24 mouse cellular contexts compared by ENCODE assay signal in genomic region chr2:59420496-59420895, GRCm38 (mm10).
A peak's percentile ranks its signal among the peaks of the same experiment; 100 is the strongest.
DNase-seq lines count a peak whose midpoint lies in the region; ATAC-seq and TF ChIP-seq lines count a peak whose summit lies in the region.
"Had no signal": no experiment of that assay in that cellular context is flagged by ENCODE, and none has a peak within 500 bp of the region (broad histone marks: within the 10 kb centered on the region; RNA-seq: fewer than 3 reads in every experiment).

No protein-coding gene starts in this region.

- no peak overlapping the region for H3K9ac ChIP-seq in lung, embryonic 16.5 days (ENCODE audit: low read length)
- no peak overlapping the region for H3K9ac ChIP-seq in stomach, postnatal 0 days (ENCODE audit: low read length)
- H3K9ac ChIP-seq: forebrain, embryonic 13.5 days; heart, embryonic 13.5 days; hindbrain, embryonic 14.5 days had no signal

- peaks cover 8% of the 10 kb centered on the region; the same call in 1 of the 2 replicates for H3K4me1 ChIP-seq in lung, embryonic 16.5 days (replicated peaks; ENCODE audit: control insufficient read depth, insufficient read depth, low read length)
- peaks cover 2% of the 10 kb centered on the region; the same call in 1 of the 2 replicates for H3K4me1 ChIP-seq in stomach, postnatal 0 days (replicated peaks; ENCODE audit: control insufficient read depth, insufficient read depth)

- H3K27ac ChIP-seq in lung, embryonic 16.5 days (ENCODE audit: low read length) = peak overlapping the region; percentile 5; the same call in 1 of the 2 replicates
- 0 out of 2 replicates have a peak overlapping the region, but pooled peaks have one; percentile 24 for H3K27ac ChIP-seq in stomach, postnatal 0 days (replicated peaks)
- H3K27ac ChIP-seq: forebrain, embryonic 10.5 days; forebrain, embryonic 13.5 days; heart, adult 2 months; heart, embryonic 10.5 days; heart, embryonic 13.5 days; hindbrain, embryonic 14.5 days had no signal

- DNase-seq in lung, postnatal 36 days = no peak
- DNase-seq in ovary, postnatal 36 days (ENCODE audit: low spot score) = peak; percentile 63
- no peak for DNase-seq in ovary, postnatal 10 days (ENCODE audit: low spot score)
- DNase-seq in stomach, postnatal 0 days (ENCODE audit: low spot score) = peak; percentile 28
- no peak for DNase-seq in urinary bladder, adult 18-20 months (ENCODE audit: low spot score in 2 of 2)
- DNase-seq: adrenal gland, postnatal 10 days; adrenal gland, postnatal 36 days; cerebellum, adult 18-20 months; cerebellum, adult 9-10 months; cerebellum, postnatal 14 days; gastrocnemius, postnatal 10 days; gastrocnemius, postnatal 36 days; heart, adult 2 months; heart, postnatal 14 days; heart, postnatal 4 days had no signal

- no peak overlapping the region for H3K4me2 ChIP-seq in lung, embryonic 16.5 days (ENCODE audit: low read depth, low read length)
- no peak overlapping the region for H3K4me2 ChIP-seq in stomach, postnatal 0 days (replicated peaks; ENCODE audit: low read depth)
- H3K4me2 ChIP-seq: forebrain, embryonic 13.5 days; heart, embryonic 13.5 days; hindbrain, embryonic 14.5 days had no signal

- 44% methylated on average over 5 of the region's 5 CpGs for WGBS in lung, embryonic 16.5 days
- 46% methylated on average over 5 of the region's 5 CpGs for WGBS in stomach, postnatal 0 days

- no peak for TF ChIP-seq CTCF in stomach, postnatal 0 days (IDR thresholded peaks at IDR 0.05; ENCODE audit: low read depth)

- no peak for TF ChIP-seq EP300 in stomach, postnatal 0 days (optimal IDR thresholded peaks at IDR 0.05)

- H3K4me3 ChIP-seq in lung, embryonic 16.5 days (ENCODE audit: low read length) = no peak overlapping the region
- H3K4me3 ChIP-seq in stomach, postnatal 0 days (ENCODE audit: low read depth, low read length) = no peak overlapping the region
- H3K4me3 ChIP-seq: forebrain, embryonic 10.5 days; forebrain, embryonic 13.5 days; heart, adult 2 months; heart, embryonic 10.5 days; heart, embryonic 13.5 days had no signal

- ATAC-seq in lung, embryonic 16.5 days (ENCODE audit: low read depth) = no peak
- no peak for ATAC-seq in stomach, postnatal 0 days (ENCODE audit: low FRiP score, low TSS enrichment)
- ATAC-seq: activated CD4-positive, CD25-positive, alpha-beta regulatory T cell, adult 4 months; CD4-positive, CD25-positive, alpha-beta regulatory T cell, adult 4 months; forebrain, embryonic 13.5 days; forebrain, embryonic 16.5 days had no signal

- no peaks in the 10 kb centered on the region for H3K27me3 ChIP-seq in lung, embryonic 16.5 days (ENCODE audit: control insufficient read depth, insufficient read depth, low read depth, low read length)
- no peaks in the 10 kb centered on the region for H3K27me3 ChIP-seq in stomach, postnatal 0 days (ENCODE audit: control insufficient read depth, insufficient read depth, low read length)
- H3K27me3 ChIP-seq: forebrain, embryonic 13.5 days; heart, embryonic 13.5 days had no signal

- H3K36me3 ChIP-seq in lung, embryonic 16.5 days (ENCODE audit: control insufficient read depth, insufficient read depth, low read length) = no peaks in the 10 kb centered on the region
- H3K36me3 ChIP-seq in stomach, postnatal 0 days (ENCODE audit: control insufficient read depth, insufficient read depth, low read length) = no peaks in the 10 kb centered on the region
- H3K36me3 ChIP-seq: forebrain, embryonic 10.5 days; heart, embryonic 10.5 days; heart, embryonic 13.5 days had no signal

- H3K9me3 ChIP-seq in lung, embryonic 16.5 days (ENCODE audit: control insufficient read depth, low read length) = no peaks in the 10 kb centered on the region
- H3K9me3 ChIP-seq in stomach, postnatal 0 days (ENCODE audit: control insufficient read depth, low read length) = no peaks in the 10 kb centered on the region
- H3K9me3 ChIP-seq: forebrain, embryonic 10.5 days; forebrain, embryonic 13.5 days; heart, embryonic 10.5 days; heart, embryonic 13.5 days had no signal

Comparison
In these comparisons a context has a peak if more than half of its experiments do, and no peak if none do; other contexts are left out.
1. DNase-seq: peak in ovary, postnatal 36 days (single experiment) and stomach, postnatal 0 days (single experiment); none in lung, postnatal 36 days (single experiment), ovary, postnatal 10 days (single experiment) and urinary bladder, adult 18-20 months (0 of 2).